Mouse (Mus musculus): ENCODE results near the gene Mrps7.

Gene Mrps7

DNA sequence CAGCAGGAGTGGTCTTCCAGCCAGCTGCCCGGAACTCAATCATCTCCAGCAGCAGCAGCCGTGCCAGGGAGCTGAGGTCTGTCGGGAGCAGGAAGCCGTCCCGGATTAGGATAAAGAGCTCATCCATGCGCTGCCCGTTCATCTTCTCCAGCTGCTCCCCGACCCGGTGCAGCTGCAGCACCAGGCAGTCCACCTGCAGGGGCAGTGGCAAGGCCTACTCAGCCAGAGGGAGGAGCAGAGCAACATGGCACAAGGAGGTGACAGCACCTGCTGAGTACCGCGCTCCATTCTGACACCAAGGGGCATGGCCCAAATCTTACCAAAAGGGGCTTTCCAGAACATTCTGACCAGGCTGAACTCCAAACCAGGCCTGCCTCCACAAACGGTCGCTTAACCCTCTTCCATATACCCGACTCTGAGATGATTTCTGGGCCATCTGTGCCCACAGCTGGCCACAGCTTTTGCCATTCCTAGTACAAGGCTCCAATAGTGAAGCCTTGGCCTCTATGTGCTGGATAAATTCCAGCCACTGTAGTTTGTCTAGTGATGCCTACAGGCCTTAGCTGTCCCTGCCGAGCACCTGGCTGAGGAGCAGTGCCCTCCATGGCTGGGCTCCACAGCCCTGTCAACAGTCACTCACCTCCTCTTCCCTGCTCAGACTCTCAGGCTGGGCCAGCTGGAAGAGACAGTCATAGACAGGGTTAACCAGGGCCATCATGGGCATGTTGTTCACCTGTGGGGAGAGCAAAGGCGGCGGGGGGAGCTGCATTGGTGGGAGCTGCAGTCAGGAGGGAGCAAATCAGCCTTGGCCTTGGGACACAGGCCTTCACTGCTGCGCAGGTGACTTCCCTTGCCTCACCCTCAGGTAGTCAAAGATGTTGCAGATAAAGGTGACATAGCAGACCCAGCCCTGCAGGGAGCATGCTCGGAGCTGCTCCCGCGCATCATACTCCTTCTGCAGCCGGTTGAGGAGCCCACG is 5.0 kb downstream of the Mrps7 start:
- DNase-seq (ENCODE audit: extremely low spot score, low read depth, low spot score), result no peak

DNA sequence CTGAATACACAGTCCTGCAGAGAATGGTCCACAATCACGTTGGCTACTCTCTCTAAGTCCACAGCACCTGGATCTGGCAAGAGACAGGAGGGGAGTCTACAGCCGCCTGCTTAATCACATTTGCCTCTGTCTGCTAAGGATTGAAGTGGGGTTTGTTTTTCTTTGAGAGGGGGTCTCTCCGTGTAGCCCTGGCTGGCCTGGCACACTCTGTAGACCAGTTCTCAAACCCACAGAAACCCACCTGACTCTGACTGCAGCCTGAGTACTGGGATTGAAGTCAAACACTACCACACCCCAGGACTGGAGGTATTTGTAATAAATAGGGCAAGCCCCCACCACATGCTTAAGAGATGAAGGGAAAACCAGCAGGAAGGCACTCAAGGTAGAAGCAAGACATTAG is 5.9 kb downstream of the Mrps7 start:
- no peak for DNase-seq (ENCODE audit: extremely low spot score, low read depth, low spot score)

DNA sequence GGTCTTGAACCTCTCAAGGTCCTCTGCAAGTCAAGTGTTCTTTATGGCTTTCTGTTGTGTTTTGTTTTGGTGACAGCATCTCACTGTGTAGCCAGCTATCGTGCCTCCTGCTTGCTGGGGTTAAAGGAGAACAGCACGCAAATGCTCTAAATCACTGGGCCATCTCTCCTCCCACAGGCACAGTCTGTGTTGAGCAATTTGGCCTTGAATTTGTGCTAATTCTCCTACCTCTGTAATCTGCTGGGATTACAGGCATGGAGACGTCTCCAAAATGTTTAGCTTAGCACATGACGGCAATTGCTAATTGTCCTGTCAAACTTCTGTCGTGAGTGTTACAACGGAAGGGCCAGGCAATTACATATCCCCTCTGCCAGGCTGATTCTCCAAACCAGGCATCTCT is 7.4 kb downstream of the Mrps7 start:
- no peak for DNase-seq (ENCODE audit: extremely low spot score, low read depth, low spot score)

DNA sequence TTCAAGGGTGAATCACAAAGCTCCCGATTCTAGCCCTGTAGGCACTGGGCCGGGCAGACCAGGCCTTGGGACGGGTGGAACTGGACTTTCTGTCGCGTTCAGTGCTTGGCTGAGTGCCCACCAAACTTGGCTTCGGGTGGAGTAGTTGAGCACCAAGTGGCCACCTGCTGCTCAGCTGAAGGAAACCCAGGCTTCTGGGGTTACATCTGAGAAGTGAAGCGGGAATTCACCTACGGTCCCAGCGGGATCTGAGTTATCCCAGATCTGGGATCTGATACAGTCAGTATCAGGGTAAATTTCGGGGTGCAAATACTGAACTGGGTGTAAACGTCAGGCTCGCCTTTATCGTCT is 8.3 kb downstream of the Mrps7 start:
- DNase-seq (ENCODE audit: extremely low spot score, low read depth, low spot score), result no peak

DNA sequence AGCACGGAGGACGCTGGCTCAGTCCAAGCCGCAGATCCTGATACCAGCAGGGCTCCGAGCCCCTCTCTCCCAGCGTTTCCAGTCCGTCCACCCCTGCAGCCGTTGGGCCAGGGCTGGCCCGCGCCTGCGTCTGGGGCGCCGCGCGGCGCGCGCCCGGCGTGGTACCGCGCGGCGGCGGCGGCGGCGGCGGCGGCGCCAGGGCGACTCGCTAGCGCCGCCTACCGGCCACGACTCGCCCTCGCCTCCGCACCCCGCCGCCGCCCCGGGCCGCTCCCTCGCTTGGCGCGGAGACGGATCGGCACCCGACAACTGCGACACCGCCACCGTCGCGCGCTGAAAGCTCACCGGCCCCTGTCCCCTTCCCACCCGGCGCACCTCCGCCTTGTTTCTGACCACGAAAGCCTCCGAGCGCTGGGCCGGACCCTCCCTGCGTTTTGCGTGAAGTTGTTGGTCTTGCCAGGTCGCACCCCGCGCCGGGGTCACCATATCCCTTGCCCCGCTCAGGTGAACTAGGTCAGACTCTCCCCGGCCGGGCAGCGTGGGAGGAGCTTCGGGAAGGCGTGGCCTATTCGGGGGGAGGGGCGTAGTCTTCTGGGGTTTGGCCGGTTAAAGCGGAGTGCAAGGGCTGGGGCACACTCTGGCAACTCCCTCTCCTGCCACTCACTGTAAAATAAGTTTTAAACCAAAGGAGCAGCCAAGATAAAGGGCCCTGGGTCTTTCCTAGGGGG is 8.8 kb downstream of the Mrps7 start, which contains the start of gene Mif4gd:
TSS of gene Mif4gd (minus strand) at position 560 of the 728 bp plus-strand sequence.
- peak; percentile 49 for DNase-seq (ENCODE audit: extremely low spot score, low read depth, low spot score)

DNA sequence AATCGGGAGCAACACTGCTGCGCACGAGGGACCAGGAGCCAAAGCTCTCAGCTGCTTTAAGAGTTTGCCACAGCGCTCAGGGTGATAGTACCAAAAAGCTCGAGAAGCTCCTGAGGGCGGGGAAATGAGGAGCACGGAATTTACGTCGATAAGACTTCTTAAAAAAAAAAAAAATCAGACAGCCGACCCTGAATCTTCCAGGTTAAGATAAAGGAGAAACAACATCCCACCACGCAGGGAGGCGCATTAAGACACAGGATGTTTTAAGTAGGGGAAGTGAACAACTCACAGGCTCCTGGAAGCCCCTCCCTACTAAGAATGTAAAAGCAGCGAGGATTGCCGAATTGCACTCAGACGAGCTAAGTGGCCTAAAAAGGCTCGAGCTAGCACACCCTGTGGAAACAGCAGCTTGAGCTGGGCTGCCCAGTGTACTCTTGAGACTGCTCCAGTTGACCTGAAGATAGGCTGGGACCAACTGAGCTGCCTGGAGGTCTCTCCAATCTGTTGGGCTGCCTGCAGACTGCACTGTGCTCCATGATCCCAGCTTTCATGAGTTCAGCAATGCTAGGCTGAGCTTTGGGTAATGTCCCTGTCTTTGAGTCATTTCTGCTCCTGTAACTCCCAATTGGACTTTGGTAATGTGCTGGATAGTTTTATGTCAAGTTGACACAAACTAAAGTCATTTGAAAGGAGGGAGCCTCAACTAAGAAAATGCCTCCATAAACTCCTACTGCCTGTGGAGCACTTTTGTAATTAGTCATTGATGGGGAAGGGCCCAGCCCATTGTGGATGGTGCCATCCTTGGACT is 9.6 kb downstream of the Mrps7 start:
- no peak for DNase-seq (ENCODE audit: extremely low spot score, low read depth, low spot score)

DNA sequence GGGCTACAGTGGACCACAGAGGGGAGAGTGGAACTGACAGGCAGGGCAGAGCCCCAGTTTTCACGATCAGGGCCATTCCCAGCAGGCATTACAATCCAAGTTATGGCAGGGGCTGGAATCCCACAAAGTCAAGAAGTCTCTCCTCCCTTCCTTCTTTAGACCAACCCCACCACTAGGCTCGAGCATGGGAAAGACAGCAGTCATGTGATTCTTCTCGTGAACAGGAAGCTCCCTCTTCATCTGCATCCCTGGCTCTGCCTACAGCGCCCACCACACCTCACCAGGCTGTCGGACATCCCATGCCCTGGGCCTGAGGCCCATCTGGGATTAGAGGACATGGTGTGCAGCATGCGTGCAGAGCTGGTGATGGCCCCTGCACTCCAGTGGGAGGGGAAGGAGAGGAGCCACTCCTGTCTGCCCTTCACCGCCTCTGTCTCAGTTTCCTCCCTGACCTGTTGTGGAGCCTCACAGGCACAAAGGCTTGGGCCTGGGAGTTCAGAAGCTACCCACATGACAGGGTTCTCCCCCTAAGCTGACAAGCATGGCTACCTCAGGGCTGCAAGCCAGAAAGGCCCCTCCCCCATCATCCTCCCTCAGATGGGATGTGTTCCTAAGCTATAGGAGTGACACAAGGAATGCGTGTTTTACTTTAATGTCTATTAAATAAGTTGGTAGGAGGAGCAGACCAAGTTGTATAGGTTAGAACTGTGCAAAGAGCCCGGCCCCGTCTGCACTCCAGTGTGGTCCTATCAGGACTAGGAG is 10.8 kb downstream of the Mrps7 start:
- DNase-seq (ENCODE audit: extremely low spot score, low read depth, low spot score), result no peak

DNA sequence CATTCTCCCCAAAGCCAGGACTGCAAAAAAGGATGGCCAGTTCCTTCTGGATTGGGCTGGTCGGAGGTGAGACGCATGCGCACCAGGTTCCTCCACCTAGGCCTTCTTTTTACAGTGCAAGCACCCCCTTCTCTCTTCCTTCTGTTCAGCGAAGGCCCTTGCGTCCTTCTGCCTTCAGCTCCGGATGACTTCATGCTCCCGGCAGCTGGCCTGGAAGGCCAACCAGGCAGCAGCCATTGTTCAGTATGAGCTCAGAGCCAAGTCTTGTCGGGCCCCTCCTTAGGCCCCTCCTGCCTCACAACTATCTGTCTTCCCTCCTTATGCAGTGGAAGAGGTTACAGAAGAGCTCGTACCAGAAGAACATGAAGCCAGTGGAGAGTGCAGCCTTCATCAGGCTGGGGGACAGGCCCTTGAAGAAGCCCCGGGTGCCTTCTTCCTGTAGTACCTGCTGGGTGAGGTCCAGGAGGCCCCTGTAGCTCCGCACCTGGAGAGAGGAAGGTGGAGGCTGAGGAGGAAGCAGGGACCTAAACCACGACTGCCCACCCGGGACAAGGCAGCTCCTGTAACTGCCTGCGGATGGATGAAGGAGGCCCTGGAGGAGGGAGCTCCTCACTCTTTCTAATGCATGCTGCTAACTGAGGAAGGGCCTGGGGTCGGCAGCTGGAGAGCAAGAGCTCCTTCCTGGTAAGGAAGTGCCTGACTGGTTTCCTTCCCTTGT is 11.5 kb downstream of the Mrps7 start:
- DNase-seq (ENCODE audit: extremely low spot score, low read depth, low spot score), result no peak

DNA sequence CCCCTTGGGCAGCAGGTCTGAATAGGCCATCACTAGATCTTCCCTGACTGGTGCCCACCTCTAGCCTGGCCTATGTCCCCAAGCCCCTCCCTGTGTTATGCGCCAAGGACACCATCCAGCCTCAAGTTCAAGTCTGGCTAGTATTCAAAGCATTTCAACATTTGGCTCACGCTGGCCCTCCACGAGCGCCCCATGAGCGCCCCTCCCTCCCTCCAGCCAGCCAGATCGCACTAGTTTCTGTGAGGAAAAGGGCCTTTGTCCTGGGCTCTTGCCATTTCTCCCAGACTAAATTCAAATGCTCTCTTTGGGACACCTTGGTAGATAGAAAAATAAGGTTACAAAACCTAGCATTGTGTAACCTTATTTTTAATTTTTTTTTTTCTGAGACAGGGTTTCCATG is 12.2 kb downstream of the Mrps7 start:
- DNase-seq (ENCODE audit: extremely low spot score, low read depth, low spot score), result no peak

DNA sequence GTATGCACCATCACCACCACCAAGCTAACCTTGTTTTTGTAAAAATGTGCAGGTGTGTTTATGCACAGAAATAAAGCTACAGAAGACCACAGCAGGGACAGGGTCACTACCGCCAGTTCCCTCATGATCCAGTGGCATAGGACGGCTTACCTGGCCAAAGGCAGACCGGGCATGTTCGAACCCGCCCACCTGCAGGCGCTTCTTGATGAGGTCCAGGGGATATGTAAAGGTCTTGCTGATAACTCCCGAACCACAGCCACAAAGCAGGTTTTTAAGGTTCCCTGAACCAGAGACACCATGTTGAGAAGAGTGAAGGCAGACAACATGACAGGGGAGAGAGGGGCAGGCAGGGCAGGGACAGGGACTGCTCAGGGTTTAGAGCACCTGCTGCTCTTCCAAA is 12.6 kb downstream of the Mrps7 start:
- DNase-seq (ENCODE audit: extremely low spot score, low read depth, low spot score), result no peak

DNA sequence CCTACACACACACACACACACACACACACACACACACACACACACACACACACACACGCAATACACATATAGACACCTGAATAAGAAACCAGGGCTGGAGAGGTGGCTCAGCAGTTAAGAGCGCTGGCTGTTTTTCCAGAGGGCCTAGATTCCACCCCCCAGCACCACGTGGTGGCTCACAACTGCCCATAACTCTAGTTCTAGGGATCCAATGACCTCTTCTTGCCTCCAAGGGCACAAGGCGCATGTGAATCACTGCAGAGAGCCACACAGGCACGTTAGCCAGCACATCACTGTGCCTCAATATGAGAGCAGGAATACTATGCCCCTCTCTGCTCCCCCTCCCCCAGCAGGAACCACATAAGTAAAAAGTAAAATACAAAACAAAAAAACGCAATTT is 13.2 kb downstream of the Mrps7 start:
- no peak for DNase-seq (ENCODE audit: extremely low spot score, low read depth, low spot score)

DNA sequence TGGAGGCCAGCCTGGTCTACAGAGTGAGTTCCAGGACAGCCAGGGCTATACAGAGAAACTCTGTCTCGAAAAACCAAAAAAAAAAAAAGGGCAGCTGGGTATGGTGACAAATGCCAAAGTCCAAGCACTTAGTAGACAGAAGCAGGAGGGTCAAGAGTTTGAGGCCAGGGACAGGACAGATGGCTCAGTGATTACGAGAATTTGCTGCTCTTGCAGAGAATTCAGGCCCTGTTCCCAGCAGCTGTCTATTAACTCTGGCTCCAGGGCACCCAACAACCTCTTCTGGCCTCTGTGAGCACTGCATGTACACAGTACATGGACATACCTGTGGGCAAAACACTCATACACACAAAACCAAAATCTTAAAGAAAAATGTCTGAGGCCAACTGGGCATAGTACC is 14.3 kb downstream of the Mrps7 start:
- DNase-seq (ENCODE audit: extremely low spot score, low read depth, low spot score), result no peak

DNA sequence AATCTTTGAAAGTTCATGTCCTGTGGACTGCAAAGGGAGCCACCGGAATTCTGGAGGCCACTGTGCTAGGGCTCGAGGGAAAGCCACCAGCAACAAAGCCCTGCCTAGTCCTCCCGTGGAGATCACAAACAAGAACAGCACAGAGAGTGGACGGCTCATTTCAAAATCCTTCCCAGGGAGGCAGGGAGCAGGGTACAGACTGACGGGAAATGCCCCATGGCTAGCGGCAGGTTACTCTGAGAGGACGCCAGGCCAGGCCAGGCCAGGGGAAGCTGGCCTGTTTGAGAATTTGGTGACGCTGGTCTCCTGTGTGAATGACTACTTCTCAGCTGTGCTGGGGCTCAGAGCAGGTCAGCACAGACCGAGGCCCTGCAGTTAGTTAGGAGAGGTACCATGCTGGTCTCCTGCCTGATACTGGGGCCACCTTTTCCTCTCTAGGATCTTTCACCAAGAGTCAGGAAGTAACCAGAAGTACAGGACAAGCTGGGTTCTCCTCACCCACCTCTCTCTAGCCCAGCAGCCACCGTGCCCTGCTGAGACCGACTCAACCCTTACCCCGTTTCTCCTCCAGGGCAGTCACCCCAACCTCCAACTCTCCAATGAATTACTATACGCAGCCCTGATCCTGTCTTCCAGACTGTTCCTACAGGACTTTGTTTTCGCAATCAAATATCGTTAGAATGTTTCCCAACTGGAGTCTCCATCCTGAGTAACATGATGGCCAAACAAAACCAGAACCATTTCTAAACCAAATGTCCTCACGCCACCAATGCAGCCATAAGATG is 15.2 kb downstream of the Mrps7 start:
- no peak for DNase-seq (ENCODE audit: extremely low spot score, low read depth, low spot score)

DNA sequence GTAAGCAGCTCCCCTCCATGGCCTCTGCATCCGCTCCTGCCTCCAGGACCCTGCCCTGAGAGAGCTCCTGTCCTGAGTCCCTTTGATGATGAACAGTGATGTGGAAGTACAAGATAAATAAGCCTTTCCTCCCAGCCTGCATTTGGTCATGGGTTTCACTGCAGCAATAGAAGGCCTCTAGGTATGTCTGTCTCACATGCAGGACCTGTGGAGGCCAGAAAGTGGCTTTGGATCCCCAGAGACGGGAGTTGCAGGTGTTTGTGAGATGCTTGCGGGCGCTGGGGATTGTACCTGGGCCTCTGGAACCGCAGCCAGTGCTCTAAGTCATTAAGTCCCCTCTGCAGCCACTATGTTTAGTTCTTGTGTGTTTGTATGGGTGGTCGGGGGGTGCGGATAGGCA is 16.2 kb downstream of the Mrps7 start:
- no peak for DNase-seq (ENCODE audit: extremely low spot score, low read depth, low spot score)

DNA sequence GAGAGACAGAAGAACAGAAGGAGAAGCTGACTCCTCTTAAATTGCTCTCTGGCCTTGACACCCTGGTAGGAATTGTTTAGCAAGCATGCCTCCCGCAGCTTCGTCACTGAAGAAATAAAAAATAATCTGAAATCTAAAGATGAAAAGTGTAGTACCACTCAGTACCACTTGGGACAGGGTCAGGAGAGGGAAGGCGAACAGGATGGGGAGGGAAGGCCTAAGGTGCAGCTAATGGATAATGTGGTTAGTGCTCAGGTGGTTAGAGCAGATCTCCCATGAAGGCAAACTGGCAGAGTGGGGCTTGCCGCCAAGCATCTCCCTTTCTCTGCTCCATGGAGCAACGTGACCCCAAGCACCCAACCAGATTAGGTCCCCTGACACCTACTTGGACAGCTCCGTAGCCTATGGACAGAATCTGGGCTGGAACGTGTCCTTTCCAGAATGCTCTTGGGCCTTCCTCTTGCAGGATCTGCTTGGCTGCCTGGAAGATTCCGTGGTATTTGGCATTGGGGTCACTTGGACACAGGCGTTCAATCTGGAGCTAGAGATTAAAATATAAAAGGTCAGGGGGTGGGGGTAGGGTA is 19.9 kb downstream of the Mrps7 start:
- DNase-seq (ENCODE audit: extremely low spot score, low read depth, low spot score), result no peak

DNA sequence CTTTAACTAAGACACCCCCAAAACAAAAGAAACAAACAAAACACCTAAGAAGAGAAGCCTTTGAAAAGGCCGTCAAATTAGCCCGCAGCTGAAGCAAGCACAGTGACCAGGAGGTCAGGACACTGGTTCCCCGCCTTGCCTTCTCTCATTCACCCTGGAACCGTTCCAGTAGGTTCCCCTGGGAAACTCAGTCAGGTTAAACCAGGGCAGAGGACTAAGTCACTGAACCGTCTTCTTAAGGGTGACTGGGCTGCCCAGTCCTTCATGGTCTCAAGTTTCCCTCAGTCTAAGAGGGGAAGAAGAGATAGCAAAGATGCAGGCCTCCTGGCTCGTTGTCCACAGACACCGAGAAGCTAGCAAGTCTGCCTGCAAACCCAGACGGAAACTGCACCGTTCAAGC is 22.2 kb downstream of the Mrps7 start:
- no peak for DNase-seq (ENCODE audit: extremely low spot score, low read depth, low spot score)

DNA sequence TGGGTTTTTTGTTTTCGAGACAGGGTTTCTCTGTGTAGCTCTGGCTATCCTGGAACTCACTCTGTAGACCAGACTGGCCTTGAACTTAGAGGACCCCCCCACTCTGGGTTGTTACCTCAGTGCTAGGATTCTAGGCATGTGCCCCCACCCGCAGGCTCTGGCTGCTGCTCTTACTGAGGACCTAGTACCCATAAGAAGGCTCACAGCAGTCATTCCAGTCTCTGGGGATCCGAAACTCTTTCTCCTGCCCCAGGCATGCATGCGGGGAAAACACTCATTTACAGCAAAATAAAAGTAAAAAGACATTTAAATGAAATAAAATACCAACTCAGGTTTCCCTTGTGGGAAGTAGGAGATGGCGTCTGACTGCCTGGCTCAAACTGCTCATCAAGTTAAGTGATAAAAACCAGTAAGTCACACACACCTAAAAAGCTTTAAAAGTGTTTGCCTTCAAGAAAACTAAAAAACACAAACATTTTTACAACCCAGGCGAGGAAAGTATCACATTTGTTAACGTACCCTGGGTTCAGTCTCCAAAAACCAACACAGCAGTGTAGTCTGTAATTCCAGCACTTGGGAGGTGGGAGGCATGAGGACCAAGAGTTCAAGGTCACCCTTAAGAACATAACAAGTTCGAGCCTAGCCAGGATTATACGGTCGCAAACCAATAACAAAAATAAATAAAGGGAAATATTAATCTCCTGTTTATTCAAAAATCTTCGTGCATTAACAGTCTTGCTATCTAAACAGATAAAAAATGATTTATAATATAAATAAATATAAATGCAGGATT is 23.3 kb downstream of the Mrps7 start:
- DNase-seq (ENCODE audit: extremely low spot score, low read depth, low spot score), result no peak
